Mouse (Mus musculus): ENCODE measurements around the gene Abca12.

Gene Abca12

DNA sequence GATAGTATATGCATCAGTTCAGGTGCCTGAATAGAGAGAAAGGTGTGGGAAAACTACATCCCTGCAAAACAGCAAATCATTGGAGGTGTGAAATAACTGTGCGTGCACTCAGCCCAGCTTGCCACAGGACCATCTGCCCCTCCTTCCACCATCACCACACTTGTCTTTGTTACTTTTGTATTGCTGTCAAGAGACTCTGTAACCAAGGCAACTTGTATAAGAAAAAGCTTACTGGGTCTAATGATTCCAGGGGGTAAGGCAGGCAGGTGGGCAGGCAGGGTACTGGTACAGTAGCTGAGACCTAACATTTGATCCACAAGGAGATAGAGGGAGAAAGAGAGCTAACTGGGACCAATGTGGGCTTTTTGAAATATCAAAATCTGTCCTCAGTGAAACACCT, 220.8 kb downstream of the Abca12 start:
- DNase-seq (ENCODE audit: low spot score) = no peak
